Mouse (Mus musculus): Measurements from ENCODE around the gene Arfgef3. TPM values are rescaled to one million over a fixed set of nuclear protein-coding genes. Genes with fewer than 3 reads are reported as not detected.

Gene Arfgef3
- total RNA-seq (2021) = 10 to 100 TPM; 80.0 to 89.5 TPM

GRCm38 (mm10) chr10:18743286-18744142, at the start of gene Arfgef3:
TSS of gene Arfgef3 (minus strand) at chr10:18743949.
- peak; percentile 73 to 83 for DNase-seq (ENCODE audit: extremely low spot score in 1 of 2, low spot score in 1 of 2)

- no peak for DNase-seq (ENCODE audit: extremely low spot score in 1 of 2, low spot score in 1 of 2)
Observed at GRCm38 (mm10) chr10:18790063-18790462, 46.3 kb upstream of the Arfgef3 start.

DNA sequence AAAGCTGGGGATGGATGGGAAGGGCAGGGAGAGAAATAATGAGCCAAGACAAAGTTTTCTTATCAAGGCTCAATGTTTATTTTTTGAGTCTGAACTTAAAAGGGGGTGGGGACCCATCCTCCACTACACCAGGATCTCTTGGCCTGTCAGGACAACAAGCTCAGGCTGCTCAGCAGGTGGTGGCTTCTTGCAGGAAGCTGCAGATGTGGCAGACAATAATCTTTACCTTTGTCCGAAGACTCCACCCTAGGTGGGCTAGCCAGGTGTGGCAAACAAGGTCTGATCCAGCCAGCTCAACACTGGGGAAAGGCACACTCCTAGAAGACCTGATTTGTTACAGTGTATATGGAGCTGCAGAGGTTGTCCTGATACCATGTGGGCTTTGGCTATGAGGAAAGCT, 44.9 kb upstream of the Arfgef3 start:
- DNase-seq (ENCODE audit: extremely low spot score in 1 of 2, low spot score in 1 of 2) = no peak

- no peak for DNase-seq (ENCODE audit: extremely low spot score in 1 of 2, low spot score in 1 of 2)
Observed at GRCm38 (mm10) chr10:18786693-18787092, 42.9 kb upstream of the Arfgef3 start, which contains the start of gene Gm4922. TSS of gene Gm4922 (minus strand) at chr10:18786793.

DNA sequence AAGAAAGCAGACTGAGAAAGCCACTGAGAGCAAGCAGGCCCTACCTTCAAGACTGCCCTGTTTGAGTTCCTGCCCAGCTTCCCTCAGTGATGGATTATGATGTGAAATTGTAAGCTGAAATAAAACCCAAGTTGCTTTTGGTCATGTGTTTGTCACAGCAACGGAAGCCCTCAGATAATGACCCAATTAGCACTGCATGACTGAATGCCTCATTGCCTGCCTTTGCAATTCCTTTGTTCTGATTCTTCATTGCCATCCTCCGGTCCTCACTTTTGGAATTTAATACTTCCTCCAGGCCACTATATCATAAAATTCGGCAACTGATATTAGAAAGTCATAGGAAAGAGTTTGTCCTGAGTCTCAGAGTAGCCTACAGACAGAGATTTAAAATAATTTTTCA, 33.8 kb upstream of the Arfgef3 start:
- DNase-seq (ENCODE audit: extremely low spot score in 1 of 2, low spot score in 1 of 2) = no peak

- DNase-seq (ENCODE audit: extremely low spot score in 1 of 2, low spot score in 1 of 2) = no peak
Observed at GRCm38 (mm10) chr10:18772537-18773179, 28.9 kb upstream of the Arfgef3 start.

GRCm38 (mm10) chr10:18769909-18770308, 26.2 kb upstream of the Arfgef3 start:
- no peak for DNase-seq (ENCODE audit: extremely low spot score in 1 of 2, low spot score in 1 of 2)

- DNase-seq (ENCODE audit: extremely low spot score in 1 of 2, low spot score in 1 of 2) = peak in 1 of 2 experiments; percentile 65
Observed at GRCm38 (mm10) chr10:18760241-18760640, 16.5 kb upstream of the Arfgef3 start.

GRCm38 (mm10) chr10:18750057-18750456, 6.3 kb upstream of the Arfgef3 start:
- DNase-seq (ENCODE audit: extremely low spot score in 1 of 2, low spot score in 1 of 2) = no peak

- DNase-seq (ENCODE audit: extremely low spot score in 1 of 2, low spot score in 1 of 2) = no peak
Observed at GRCm38 (mm10) chr10:18742086-18742485, 1.7 kb downstream of the Arfgef3 start.

- no peak for DNase-seq (ENCODE audit: extremely low spot score in 1 of 2, low spot score in 1 of 2)
Observed at GRCm38 (mm10) chr10:18741024-18741423, 2.7 kb downstream of the Arfgef3 start.

GRCm38 (mm10) chr10:18728548-18728947, 15.2 kb downstream of the Arfgef3 start:
- no peak for DNase-seq (ENCODE audit: extremely low spot score in 1 of 2, low spot score in 1 of 2)

GRCm38 (mm10) chr10:18711436-18711835, 32.3 kb downstream of the Arfgef3 start:
- no peak for DNase-seq (ENCODE audit: extremely low spot score in 1 of 2, low spot score in 1 of 2)

- DNase-seq (ENCODE audit: extremely low spot score in 1 of 2, low spot score in 1 of 2) = no peak
Observed at GRCm38 (mm10) chr10:18710949-18711348, 32.8 kb downstream of the Arfgef3 start.

- DNase-seq (ENCODE audit: extremely low spot score in 1 of 2, low spot score in 1 of 2) = no peak
Observed at GRCm38 (mm10) chr10:18709836-18710235, 33.9 kb downstream of the Arfgef3 start.

- DNase-seq (ENCODE audit: extremely low spot score in 1 of 2, low spot score in 1 of 2) = no peak
Observed at GRCm38 (mm10) chr10:18708641-18709040, 35.1 kb downstream of the Arfgef3 start.

DNA sequence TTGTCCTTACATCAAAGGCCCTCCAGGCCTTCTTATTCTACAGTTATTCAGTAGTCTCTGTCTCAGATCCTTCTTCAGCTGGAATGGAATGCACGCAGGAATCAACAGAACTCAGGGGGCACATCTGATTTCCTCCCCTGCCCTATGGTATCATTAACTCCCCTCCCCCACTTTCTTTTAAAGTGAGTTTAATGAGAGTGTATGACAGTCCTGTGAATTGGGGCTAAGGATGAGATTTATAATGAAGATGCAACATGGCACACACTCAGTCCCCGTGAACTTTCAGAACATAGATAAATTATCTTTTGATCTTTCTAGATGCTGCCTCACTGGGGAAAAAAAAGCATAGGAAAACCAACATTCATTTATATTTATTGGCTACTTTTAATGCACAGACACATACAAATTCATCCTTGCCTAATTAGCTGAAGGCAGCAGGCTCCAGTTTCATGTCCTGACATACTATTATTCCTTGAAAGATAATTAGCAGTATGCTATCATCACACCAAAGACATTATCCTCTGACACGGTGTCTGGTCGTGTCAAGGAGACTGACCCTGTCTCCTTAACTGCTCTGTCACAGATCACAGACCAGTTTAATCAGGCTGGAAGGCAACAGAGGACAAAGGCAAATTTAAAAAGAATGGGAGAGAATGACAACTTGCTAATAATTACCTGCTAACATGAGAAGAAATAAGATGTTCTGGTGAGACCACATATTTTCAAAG, 39.2 kb downstream of the Arfgef3 start:
- no peak for DNase-seq (ENCODE audit: extremely low spot score in 1 of 2, low spot score in 1 of 2)

DNA sequence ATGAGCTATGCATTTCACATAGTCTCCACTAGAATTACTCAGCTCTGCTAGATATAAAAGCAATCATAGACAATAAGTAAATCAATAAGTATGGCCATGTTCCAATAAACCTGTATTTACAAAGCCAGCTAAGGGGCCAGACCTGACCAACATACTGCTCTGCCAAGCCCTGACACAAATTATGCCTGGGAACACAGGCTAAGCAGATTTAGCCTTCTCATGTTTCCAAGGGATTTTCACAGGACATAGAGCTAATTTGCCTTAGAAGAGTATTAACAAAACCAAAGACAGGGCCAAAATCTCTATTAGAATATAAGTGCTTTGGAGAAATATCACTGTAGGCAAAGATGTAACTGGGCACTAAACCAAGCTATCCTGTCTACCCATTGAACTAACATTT, 42.2 kb downstream of the Arfgef3 start:
- no peak for DNase-seq (ENCODE audit: extremely low spot score in 1 of 2, low spot score in 1 of 2)

DNA sequence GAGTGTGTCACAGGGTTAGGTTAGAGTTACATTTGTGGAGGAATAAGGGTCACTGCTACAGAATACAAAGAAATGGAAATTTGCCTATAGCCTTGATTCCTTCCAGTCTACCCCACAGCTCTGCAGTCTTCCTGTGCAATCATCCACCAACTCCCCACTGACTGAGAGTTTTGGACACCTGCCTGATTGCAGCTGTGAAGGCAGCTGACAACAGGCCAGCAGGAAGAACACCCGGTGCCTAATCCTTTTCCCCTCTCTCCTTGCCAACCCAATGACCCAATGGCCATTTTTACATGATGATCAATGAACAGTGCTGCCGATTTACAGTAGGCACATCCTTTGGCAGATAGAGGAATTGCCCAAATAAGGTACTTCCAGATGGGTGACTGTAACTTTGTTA, 43.6 kb downstream of the Arfgef3 start:
- no peak for DNase-seq (ENCODE audit: extremely low spot score in 1 of 2, low spot score in 1 of 2)

DNA sequence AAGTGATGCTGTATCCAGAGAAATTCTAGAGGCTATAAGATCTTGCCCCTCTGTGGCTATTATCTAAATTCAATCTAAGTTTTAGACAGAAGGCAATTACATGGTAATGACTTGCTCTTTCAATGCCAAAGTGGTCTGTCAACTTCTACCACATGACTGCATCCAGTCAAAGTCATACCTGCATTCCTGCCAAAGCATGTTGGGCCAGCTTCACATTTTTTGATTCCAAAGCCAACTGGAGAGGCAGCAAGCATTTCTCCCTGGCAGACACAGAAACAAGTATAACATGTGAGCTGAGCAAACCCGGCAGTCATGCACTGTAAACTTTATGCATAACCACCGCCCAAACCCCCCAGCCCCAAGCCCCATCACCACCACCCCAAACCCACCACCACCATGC, 44.6 kb downstream of the Arfgef3 start:
- no peak for DNase-seq (ENCODE audit: extremely low spot score in 1 of 2, low spot score in 1 of 2)

DNA sequence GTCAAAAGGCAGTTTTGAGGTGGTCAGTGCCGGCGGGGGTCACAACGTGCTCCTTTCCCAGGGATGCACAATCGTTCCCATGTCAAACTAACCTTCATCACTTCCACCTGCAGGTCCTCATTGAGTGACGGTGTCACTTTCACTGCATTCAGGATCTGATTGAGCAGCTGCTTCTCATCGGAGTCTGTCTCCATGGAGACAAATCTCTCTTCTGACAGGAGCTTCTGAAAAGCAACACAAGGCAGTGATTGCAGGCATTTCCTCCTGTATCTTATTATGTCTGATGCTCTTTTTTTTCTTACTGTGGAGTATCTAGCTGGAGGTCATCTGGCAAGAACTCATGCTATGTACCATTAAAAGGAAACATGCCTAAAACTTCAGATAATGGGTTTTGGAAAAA, 47.3 kb downstream of the Arfgef3 start:
- DNase-seq (ENCODE audit: extremely low spot score in 1 of 2, low spot score in 1 of 2) = no peak
